Mouse (Mus musculus): ENCODE measurements around the gene Yipf1. TPM values are rescaled to one million over a fixed set of nuclear protein-coding genes. Genes with fewer than 3 reads are reported as not detected.

Yipf1 gene
- total RNA-seq, 2 experiments from 2014 or later, result 14.8 to 17.8 TPM

DNA sequence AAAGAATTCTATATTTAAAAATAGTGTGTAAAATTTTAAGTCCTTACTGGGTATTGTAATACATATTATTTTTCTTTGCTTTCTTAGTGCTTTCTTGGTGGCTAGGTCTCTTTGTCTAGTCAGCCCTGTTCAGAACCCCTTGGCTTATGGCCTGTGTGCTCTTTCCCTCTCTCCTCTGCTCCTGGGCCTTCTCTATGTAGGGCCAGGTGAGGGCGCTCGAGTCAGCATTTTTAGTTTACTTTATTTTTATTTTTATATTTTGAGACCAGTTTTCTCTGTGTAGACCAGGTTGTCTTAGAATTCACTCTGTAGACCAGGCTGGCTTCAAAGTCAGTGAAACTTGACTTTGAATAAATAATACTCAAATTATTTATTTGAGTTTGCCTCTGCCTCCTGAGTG lies 58.1 kb downstream of the Yipf1 start:
- DNase-seq, result no peak

DNA sequence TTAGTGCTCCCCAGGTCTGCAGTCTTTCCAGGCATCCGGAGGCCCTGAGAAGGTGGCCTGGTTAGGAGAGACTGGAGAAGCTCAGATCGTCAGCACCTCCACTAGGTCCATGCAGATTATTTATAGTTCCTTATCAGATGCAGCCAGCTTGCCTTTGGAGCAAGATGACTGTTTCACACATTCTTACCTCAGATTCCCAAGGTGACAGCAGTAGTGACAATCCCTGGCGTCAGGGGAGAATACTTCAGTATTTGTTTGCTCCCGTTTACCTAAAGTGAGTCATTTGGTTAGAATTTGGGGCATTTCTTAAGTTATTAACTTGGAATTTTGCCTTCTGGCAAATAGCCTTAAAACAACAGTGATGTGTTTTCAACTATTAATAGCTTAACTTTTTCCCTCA lies 60.5 kb downstream of the Yipf1 start:
- DNase-seq, result no peak

DNA sequence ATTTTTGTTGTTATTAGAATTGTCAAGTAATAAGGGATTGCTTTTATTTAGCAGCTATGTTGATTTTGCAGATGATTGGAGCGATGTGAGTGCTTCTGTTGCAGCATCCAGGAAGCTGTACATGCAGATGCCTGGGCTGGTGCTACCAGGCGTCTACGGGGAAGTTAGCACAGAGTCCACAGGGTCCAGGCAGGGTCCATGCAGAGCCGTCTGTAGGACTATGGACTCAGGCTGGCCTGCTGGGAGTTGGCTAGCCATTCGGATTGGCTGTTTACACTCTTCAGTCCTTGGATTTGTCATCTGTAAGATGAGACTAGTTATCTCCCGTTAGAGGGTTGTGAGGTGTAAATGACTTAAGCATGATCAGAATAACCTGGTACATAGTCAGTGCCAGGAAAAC lies 64.8 kb downstream of the Yipf1 start:
- no peak for DNase-seq

DNA sequence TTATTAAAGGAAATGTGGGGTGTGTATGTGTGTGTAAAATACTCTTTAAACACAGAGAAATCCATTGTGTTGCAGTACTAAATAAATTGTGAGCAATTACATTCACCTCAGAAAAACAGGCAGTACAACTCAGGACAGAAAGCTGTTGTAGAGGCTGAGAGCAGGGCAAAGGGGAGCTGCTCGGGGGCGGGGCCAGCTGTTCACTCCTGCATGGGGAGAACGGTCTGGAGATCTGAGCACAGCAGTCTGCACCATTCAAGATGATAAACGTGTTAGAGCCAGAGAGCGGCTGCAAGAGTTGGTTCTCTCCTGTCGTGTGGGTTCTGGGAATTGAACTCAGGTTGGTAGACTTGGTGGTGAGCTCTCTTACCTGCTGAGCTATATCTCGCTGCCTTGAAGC lies 66.7 kb downstream of the Yipf1 start:
- no peak for DNase-seq

DNA sequence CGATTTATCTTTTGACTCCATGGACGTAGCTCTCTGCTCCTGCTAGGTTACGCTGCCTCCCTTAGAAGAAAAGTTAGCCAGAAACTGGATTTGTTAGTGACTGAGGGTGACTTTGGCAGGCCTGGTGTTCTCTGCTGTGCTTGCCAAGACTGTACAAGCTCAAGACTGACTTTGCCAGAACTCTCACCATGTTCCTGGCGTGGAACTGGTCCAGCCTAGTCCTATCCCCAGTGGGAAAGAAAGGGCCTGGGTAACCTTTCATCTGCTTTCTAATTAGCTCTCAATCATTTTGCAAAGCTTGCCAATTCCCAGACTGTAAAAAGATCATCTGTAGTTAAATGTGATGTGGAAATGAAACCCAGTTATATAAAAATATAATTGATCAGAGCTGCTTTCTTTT lies 72.9 kb downstream of the Yipf1 start:
- DNase-seq, result no peak

DNA sequence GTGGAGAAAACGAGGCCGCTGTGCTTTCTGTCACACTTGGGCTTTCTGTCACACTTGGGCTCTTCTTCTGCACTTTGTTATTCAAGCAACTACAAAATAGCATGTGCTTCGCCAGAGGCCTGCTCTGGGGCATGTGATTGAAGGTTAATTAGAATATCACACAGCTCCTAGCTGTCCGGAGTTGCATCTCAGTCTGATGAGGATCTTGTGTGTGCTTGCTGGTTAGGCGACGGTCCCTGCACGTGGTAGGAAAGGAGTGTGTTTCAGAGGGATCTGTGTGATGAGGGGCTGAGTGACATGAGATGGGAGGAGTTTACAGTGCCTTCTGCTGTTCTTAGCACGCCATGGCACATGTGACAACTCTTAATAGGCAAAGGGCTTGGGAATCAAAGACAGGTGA lies 73.3 kb downstream of the Yipf1 start:
- no peak for DNase-seq

DNA sequence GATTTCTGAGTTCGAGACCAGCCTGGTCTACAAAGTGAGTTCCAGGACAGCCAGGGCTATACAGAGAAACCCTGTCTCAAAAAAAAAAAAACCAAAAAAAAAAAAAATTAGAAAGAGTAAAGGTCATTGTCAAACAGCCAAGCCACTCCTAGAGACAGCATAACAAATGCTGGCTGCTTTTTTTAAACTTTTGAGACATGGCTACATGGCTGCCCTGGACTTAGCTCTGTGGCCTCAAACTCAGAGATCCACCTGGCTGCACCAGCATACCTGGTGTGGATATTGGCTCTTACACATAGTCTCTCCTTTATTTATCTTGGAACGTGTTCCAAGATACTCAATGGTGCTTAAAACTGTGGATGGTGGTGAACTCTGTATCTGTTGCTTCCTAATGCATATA lies 74.1 kb downstream of the Yipf1 start:
- DNase-seq, result no peak

DNA sequence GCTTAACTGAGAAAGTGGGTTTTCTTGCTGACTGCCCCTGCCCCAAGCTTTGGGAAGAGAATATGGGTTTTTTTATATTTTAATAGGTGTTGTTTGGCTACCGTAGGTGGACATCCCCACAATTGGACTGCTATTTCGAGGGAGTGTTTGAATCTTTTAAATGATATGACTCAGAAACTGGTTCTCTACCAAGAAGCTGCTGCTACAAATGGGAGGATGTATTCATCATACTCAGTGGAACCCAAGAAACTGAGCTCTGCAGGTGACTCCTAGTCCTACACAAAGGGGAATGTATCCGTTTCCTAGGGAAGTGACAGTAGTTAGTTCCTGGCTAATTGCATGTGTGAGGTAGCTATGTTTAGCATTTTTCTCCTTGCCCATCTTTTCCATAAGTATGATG lies 75.2 kb downstream of the Yipf1 start:
- DNase-seq, result no peak

DNA sequence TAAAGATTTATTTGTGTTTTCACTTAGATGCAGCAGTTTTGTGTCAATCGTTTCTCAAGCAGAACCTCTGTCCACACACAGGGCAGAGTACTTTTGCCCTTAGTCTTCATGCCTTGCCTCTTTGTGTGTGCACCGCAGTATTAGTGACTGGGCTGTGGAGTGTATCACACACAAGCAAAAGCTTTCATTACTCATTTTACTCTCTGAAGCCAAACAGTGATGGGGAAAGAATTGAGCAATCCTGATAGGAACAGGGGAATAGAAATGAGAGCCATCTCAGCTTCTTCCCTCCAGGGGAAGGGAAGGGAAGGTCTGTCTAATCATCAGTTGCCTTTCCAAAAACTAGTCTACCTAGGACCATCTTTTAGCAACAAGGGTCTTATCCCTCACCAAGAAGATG lies 79.6 kb downstream of the Yipf1 start:
- DNase-seq, result no peak

Other genes with a start within 250 kb of the Yipf1 start
- gene Mrpl37, start 247.5 kb upstream of the Yipf1 start, total RNA-seq (2021), result 10 to 100 TPM; 70.9 to 80.3 TPM
- 10 to 100 TPM; 14.9 to 17.2 TPM for gene Cyb5rl, start 247.4 kb upstream of the Yipf1 start, total RNA-seq (2021)
- not detected for gene Cdcp2, start 217.5 kb upstream of the Yipf1 start, total RNA-seq (2021)
- 100 to 1,000 TPM; 113 to 119 TPM for gene Tmem59, start 136.0 kb upstream of the Yipf1 start, total RNA-seq (2021)
- gene Tceanc2, start 135.2 kb upstream of the Yipf1 start, total RNA-seq (2021), result 10 to 100 TPM; 14.0 to 16.1 TPM
- gene Ldlrad1, start 105.2 kb upstream of the Yipf1 start, total RNA-seq (2021), result not detected
- 10 to 100 TPM; 16.4 to 17.6 TPM for gene Lrrc42, start 60.8 kb upstream of the Yipf1 start, total RNA-seq (2021)
- 10 to 100 TPM; 21.7 to 26.0 TPM for gene Hspb11, start 60.8 kb upstream of the Yipf1 start, total RNA-seq (2021)
- gene Dio1, start 7.2 kb upstream of the Yipf1 start, total RNA-seq (2021), result under 1 TPM in 1 of 2 experiments, not detected in 1; 0.33 TPM
- gene Ndc1, start 53.4 kb downstream of the Yipf1 start, total RNA-seq (2021), result 1 to 10 TPM; 8.0 to 8.4 TPM
- 1 to 10 TPM in 1 of 2 experiments, under 1 TPM in 1; 0.93 to 1.4 TPM for gene Glis1, start 120.2 kb downstream of the Yipf1 start, total RNA-seq (2021)